10 mouse cellular contexts compared by ENCODE assay signal in the genomic region with DNA sequence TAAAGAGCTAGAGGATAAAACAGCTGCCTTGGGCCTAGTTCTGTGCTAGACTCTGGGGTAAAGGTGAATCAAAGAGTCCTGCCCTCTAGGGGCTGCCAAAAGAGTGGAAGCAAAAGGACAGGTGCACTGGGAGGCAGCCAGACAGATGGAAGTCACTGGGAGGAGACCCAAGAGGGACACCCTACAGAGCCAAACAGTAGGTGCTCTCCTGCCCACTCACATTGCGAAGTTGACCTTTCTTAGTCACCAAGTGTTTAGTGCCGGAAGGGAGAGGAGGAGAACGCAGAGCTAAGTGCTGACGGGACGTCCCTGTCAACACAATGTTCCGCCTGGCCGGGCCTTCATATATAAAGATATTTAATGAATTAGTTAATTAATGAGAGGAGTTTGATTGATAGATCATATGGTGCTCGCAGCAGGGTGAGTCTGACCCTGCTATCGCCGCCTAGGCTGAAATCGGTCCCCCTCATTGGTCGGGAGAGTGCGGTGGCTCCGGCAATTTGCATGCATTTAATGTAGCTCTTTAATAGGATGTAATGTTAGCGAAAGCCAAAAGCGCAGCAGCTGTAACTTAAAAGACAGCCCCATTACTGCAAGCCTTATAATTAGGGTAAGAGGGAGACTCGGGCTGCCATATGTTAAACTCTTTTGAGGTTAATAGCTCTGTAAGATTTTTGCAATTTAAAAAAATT.
A peak's percentile ranks its signal among the peaks of the same experiment; 100 is the strongest.
DNase-seq lines count a peak whose midpoint lies in the region; ATAC-seq lines count a peak whose summit lies in the region.
"Had no signal": no experiment of that assay in that cellular context is flagged by ENCODE, and none has a peak within 500 bp of the region (broad histone marks: within the 10 kb centered on the region; RNA-seq: fewer than 3 reads in every experiment).

No protein-coding gene starts in this region.

- H3K36me3 ChIP-seq in heart, embryonic 12.5 days = no peaks in the 10 kb centered on the region
- no peaks in the 10 kb centered on the region for H3K36me3 ChIP-seq in hindbrain, embryonic 11.5 days (ENCODE audit: control insufficient read depth, insufficient read depth, low read length)
- no peaks in the 10 kb centered on the region for H3K36me3 ChIP-seq in midbrain, embryonic 11.5 days (ENCODE audit: control insufficient read depth, insufficient read depth, low read length)
- H3K36me3 ChIP-seq: G1E had no signal

- peak overlapping the region; percentile 79 for H3K4me2 ChIP-seq in heart, embryonic 12.5 days
- peak overlapping the region; percentile 75 for H3K4me2 ChIP-seq in hindbrain, embryonic 11.5 days (replicated peaks; ENCODE audit: low read depth, low read length)
- peak overlapping the region; percentile 54 for H3K4me2 ChIP-seq in midbrain, embryonic 11.5 days

- DNase-seq in heart, postnatal 25 days (ENCODE audit: low spot score) = no peak
- DNase-seq in cerebellum, adult 9-10 months = peak; percentile 49
- peak; percentile 43 for DNase-seq in hindbrain, embryonic 11.5 days (ENCODE audit: low spot score)
- peak; percentile 89 for DNase-seq in midbrain, embryonic 11.5 days (ENCODE audit: low spot score, missing footprints)
- DNase-seq in thymus, postnatal 10 days (ENCODE audit: low spot score in 2 of 2) = no peak

- no peak for ATAC-seq in heart, embryonic 12.5 days (ENCODE audit: insufficient number of reproducible peaks, low FRiP score)
- peak; percentile 67 for ATAC-seq in hindbrain, embryonic 11.5 days (ENCODE audit: low FRiP score)
- ATAC-seq in midbrain, embryonic 11.5 days (ENCODE audit: low FRiP score) = no peak
- no peak for ATAC-seq in granulocyte monocyte progenitor cell, adult 5-6 weeks (replicated peaks; ENCODE audit: poor library complexity, severe bottlenecking)
- ATAC-seq in erythroblast, adult 5-6 weeks (replicated peaks; ENCODE audit: low FRiP score, poor library complexity, severe bottlenecking) = no peak

- H3K27me3 ChIP-seq in heart, embryonic 12.5 days (replicated peaks) = peaks cover 74% of the 10 kb centered on the region
- peaks cover 2% of the 10 kb centered on the region for H3K27me3 ChIP-seq in hindbrain, embryonic 11.5 days (ENCODE audit: control insufficient read depth, insufficient read depth, low read length)
- peaks cover 28% of the 10 kb centered on the region for H3K27me3 ChIP-seq in midbrain, embryonic 11.5 days (ENCODE audit: control insufficient read depth, insufficient read depth, low read length)

- H3K4me3 ChIP-seq in heart, embryonic 12.5 days = peak overlapping the region; percentile 41
- peak overlapping the region; percentile 22; the same call in 1 of the 2 replicates for H3K4me3 ChIP-seq in hindbrain, embryonic 11.5 days (ENCODE audit: low read depth, low read length)
- H3K4me3 ChIP-seq in midbrain, embryonic 11.5 days (ENCODE audit: low read depth, low read length) = peak overlapping the region; percentile 27
- H3K4me3 ChIP-seq: myocyte had no signal

- no peak overlapping the region for H3K27ac ChIP-seq in heart, embryonic 12.5 days (ENCODE audit: poor library complexity, severe bottlenecking)
- H3K27ac ChIP-seq in hindbrain, embryonic 11.5 days (ENCODE audit: low read depth, low read length) = no peak overlapping the region
- no peak overlapping the region for H3K27ac ChIP-seq in midbrain, embryonic 11.5 days (ENCODE audit: low read depth, low read length)

- H3K9ac ChIP-seq in heart, embryonic 12.5 days = 0 out of 2 replicates have a peak overlapping the region, but pooled peaks have one; percentile 55
- H3K9ac ChIP-seq in hindbrain, embryonic 11.5 days (ENCODE audit: low read depth, low read length) = no peak overlapping the region
- peak overlapping the region; percentile 33; the same call in 1 of the 2 replicates for H3K9ac ChIP-seq in midbrain, embryonic 11.5 days (ENCODE audit: low read length)

- intact Hi-C loops in heart, postnatal 25 days (cut with DNase I) = no loop called here

- WGBS in heart, embryonic 12.5 days = 18% methylated on average over 17 of the region's 17 CpGs
- 8% methylated on average over 17 of the region's 17 CpGs for WGBS in hindbrain, embryonic 11.5 days
- WGBS in midbrain, embryonic 11.5 days = 10% methylated on average over 17 of the region's 17 CpGs

- peaks cover 24% of the 10 kb centered on the region for H3K4me1 ChIP-seq in heart, embryonic 12.5 days (replicated peaks)
- peaks cover 7% of the 10 kb centered on the region; the same call in 1 of the 2 replicates for H3K4me1 ChIP-seq in hindbrain, embryonic 11.5 days (replicated peaks; ENCODE audit: control insufficient read depth, insufficient read depth, low read length)
- peaks cover 20% of the 10 kb centered on the region for H3K4me1 ChIP-seq in midbrain, embryonic 11.5 days (ENCODE audit: control insufficient read depth, insufficient read depth, low read length)

- H3K9me3 ChIP-seq in heart, embryonic 12.5 days (replicated peaks) = no peaks in the 10 kb centered on the region
- no peaks in the 10 kb centered on the region for H3K9me3 ChIP-seq in hindbrain, embryonic 11.5 days (ENCODE audit: control insufficient read depth, low read length)
- H3K9me3 ChIP-seq in midbrain, embryonic 11.5 days (ENCODE audit: control insufficient read depth, low read length) = no peaks in the 10 kb centered on the region

Comparison
In these comparisons a context has a peak if more than half of its experiments do, and no peak if none do; other contexts are left out.
1. DNase-seq: peak in cerebellum, adult 9-10 months (single experiment), hindbrain, embryonic 11.5 days (single experiment) and midbrain, embryonic 11.5 days (single experiment); none in heart, postnatal 25 days (single experiment) and thymus, postnatal 10 days (0 of 2).
2. Peak in every context shown above with its lines, with median percentiles within 50 percentile points of each other: H3K4me2 ChIP-seq and H3K4me3 ChIP-seq.